Comparison of ENCODE assay signal across 8 mouse cellular contexts in genomic region chr1:127679498-127680133, GRCm38 (mm10). TPM values are rescaled to one million over a fixed set of nuclear protein-coding genes. Genes with fewer than 3 reads are reported as not detected.
A peak's percentile ranks its signal among the peaks of the same experiment; 100 is the strongest.
DNase-seq lines count a peak whose midpoint lies in the region; ATAC-seq and TF ChIP-seq lines count a peak whose summit lies in the region.

TSS of gene Tmem163 (minus strand) at chr1:127679548.

- DNase-seq in ovary, postnatal 14 days (ENCODE audit: low spot score) = peak; percentile 23
- no peak for DNase-seq in ovary, postnatal 10 days (ENCODE audit: low spot score)
- DNase-seq in adrenal gland, postnatal 10 days = peak; percentile 54
- peak; percentile 43 for DNase-seq in embryonic facial prominence, embryonic 14.5 days (ENCODE audit: low spot score)
- DNase-seq in hindbrain, postnatal 0 days (ENCODE audit: low spot score) = peak; percentile 82
- peak; percentile 58 for DNase-seq in neural tube, embryonic 10.5 days (ENCODE audit: extremely low spot score, low spot score)
- DNase-seq in c-Kit-positive CD71-positive TER-119-positive erythroid progenitor cells, embryonic 14.5 days (ENCODE audit: low spot score) = no peak

- no peak within 1 kb of the TSS for H3K27ac ChIP-seq in embryonic facial prominence, embryonic 14.5 days (replicated peaks; ENCODE audit: low read depth, low read length)
- H3K27ac ChIP-seq in hindbrain, postnatal 0 days = no peak within 1 kb of the TSS
- no peak within 1 kb of the TSS for H3K27ac ChIP-seq in liver, embryonic 12.5 days

- no peaks in the 10 kb centered on the region for H3K36me3 ChIP-seq in embryonic facial prominence, embryonic 14.5 days (ENCODE audit: control insufficient read depth, insufficient read depth, low read length)
- H3K36me3 ChIP-seq in hindbrain, postnatal 0 days (ENCODE audit: insufficient read depth, low read length) = no peaks in the 10 kb centered on the region
- no peaks in the 10 kb centered on the region for H3K36me3 ChIP-seq in liver, embryonic 12.5 days

- peaks cover 6% of the 10 kb centered on the region; the same call in 1 of the 2 replicates for H3K4me1 ChIP-seq in embryonic facial prominence, embryonic 14.5 days (ENCODE audit: control insufficient read depth, insufficient read depth, low read length)
- H3K4me1 ChIP-seq in hindbrain, postnatal 0 days (ENCODE audit: insufficient read depth, low read length) = peaks cover 6% of the 10 kb centered on the region
- peaks cover 16% of the 10 kb centered on the region for H3K4me1 ChIP-seq in liver, embryonic 12.5 days

- no peak within 1 kb of the TSS for H3K9ac ChIP-seq in embryonic facial prominence, embryonic 14.5 days (ENCODE audit: low read depth, low read length)
- no peak within 1 kb of the TSS for H3K9ac ChIP-seq in hindbrain, postnatal 0 days (replicated peaks; ENCODE audit: low read length)
- H3K9ac ChIP-seq in liver, embryonic 12.5 days = no peak within 1 kb of the TSS

- H3K27me3 ChIP-seq in embryonic facial prominence, embryonic 14.5 days (replicated peaks; ENCODE audit: control insufficient read depth, insufficient read depth, low read length) = peaks cover 66% of the 10 kb centered on the region
- peaks cover 8% of the 10 kb centered on the region; the same call in 1 of the 2 replicates for H3K27me3 ChIP-seq in hindbrain, postnatal 0 days (ENCODE audit: insufficient read depth, low read length)
- H3K27me3 ChIP-seq in liver, embryonic 12.5 days (replicated peaks) = peaks cover 62% of the 10 kb centered on the region

- H3K4me3 ChIP-seq in embryonic facial prominence, embryonic 14.5 days (ENCODE audit: low read depth, low read length) = peak within 1 kb of the TSS; percentile 58; the same call in 1 of the 2 replicates
- peak within 1 kb of the TSS; percentile 65 for H3K4me3 ChIP-seq in hindbrain, postnatal 0 days (ENCODE audit: low read length)
- peak within 1 kb of the TSS; percentile 56; the same call in 1 of the 2 replicates for H3K4me3 ChIP-seq in liver, embryonic 12.5 days

- peak within 1 kb of the TSS; percentile 98 for H3K4me2 ChIP-seq in embryonic facial prominence, embryonic 14.5 days (ENCODE audit: low read depth, low read length)
- H3K4me2 ChIP-seq in hindbrain, postnatal 0 days (ENCODE audit: low read depth, low read length) = peak within 1 kb of the TSS; percentile 88
- peak within 1 kb of the TSS; percentile 79; the same call in 1 of the 2 replicates for H3K4me2 ChIP-seq in liver, embryonic 12.5 days

- TF ChIP-seq CTCF in hindbrain, postnatal 0 days (IDR thresholded peaks at IDR 0.05; ENCODE audit: low read depth) = peak; percentile 83

- no peaks in the 10 kb centered on the region for H3K9me3 ChIP-seq in embryonic facial prominence, embryonic 14.5 days (ENCODE audit: control insufficient read depth, low read length)
- no peaks in the 10 kb centered on the region for H3K9me3 ChIP-seq in hindbrain, postnatal 0 days (ENCODE audit: low read length)
- no peaks in the 10 kb centered on the region for H3K9me3 ChIP-seq in liver, embryonic 12.5 days (replicated peaks)

- 16% methylated on average over 18 of the region's 18 CpGs for WGBS in embryonic facial prominence, embryonic 14.5 days
- 13% methylated on average over 18 of the region's 18 CpGs for WGBS in hindbrain, postnatal 0 days
- 25% methylated on average over 18 of the region's 18 CpGs for WGBS in liver, embryonic 12.5 days (ENCODE audit: insufficient replicate concordance)

- no peak for ATAC-seq in embryonic facial prominence, embryonic 14.5 days (ENCODE audit: low read depth)
- peak; percentile 18; the same call in 1 of the 2 replicates for ATAC-seq in hindbrain, postnatal 0 days
- ATAC-seq in liver, embryonic 12.5 days = no peak

RNA-seq across cellular contexts. Expression of gene Tmem163, which starts in this region (rescaled TPM):
- under 1 TPM; 0.30 to 0.39 TPM for total RNA-seq in adrenal gland, postnatal 10 days (2021)
- polyA plus RNA-seq in embryonic facial prominence, embryonic 14.5 days (2014; fragmentation: Nextera tagmentation; extraction: Ambion mirVana) = 2.1 and 4.7 TPM in 2 replicates
- 56.0 and 56.6 TPM in 2 replicates for total RNA-seq in hindbrain, postnatal 0 days (2014; rRNA removed)
- polyA plus RNA-seq in hindbrain, postnatal 0 days (2015; fragmentation: Nextera tagmentation; extraction: Ambion mirVana) = 54.5 and 54.9 TPM in 2 replicates
- 0.79 and 1.3 TPM in 2 replicates for polyA plus RNA-seq in liver, embryonic 12.5 days (2016; fragmentation: Nextera tagmentation; extraction: Ambion mirVana)

Comparison
In these comparisons a context has a peak if more than half of its experiments do, and no peak if none do; other contexts are left out.
1. RNA of gene Tmem163 (total RNA-seq): 56.0 to 56.6 TPM in hindbrain, postnatal 0 days; 0.30 to 0.39 TPM in adrenal gland, postnatal 10 days; every median in the first group is over 10 times any median in the second.
2. DNase-seq: peak in ovary, postnatal 14 days (single experiment), embryonic facial prominence, embryonic 14.5 days (single experiment), hindbrain, postnatal 0 days (single experiment) and neural tube, embryonic 10.5 days (single experiment); none in ovary, postnatal 10 days (single experiment) and c-Kit-positive CD71-positive TER-119-positive erythroid progenitor cells, embryonic 14.5 days (single experiment).
3. Peak in DNase-seq in adrenal gland, postnatal 10 days; RNA of the gene not detected or under 1 TPM.
4. Peak in every context shown above with its lines, with median percentiles within 50 percentile points of each other: H3K4me2 ChIP-seq and H3K4me3 ChIP-seq.